ENCODE assay signal across 26 mouse cellular contexts in the genomic region with DNA sequence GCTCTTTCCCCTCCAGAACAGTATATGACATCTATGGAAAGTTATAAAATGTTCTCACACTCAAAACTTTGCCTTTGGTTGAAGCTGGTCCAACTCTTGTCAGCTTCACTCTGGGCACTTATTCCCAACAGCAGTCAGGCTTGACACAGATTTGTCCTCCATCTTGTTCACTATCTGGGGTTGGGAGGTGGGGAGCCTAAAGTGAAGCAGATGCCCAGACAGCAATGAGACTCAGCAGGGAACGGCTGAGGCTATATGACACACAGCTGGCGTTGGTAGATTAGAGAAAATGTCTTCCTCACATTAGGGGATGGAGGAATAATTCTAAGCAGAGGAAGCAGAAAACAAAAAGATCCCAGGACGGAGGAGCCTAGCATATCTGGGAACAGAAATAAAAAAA.
DNase-seq lines count a peak whose midpoint lies in the region; ATAC-seq and TF ChIP-seq lines count a peak whose summit lies in the region.
"Had no signal": no experiment of that assay in that cellular context is flagged by ENCODE, and none has a peak within 500 bp of the region (broad histone marks: within the 10 kb centered on the region; RNA-seq: fewer than 3 reads in every experiment).

No protein-coding gene starts in this region.

- no peak overlapping the region for H3K4me3 ChIP-seq in lung, embryonic 14.5 days (ENCODE audit: low read depth, low read length)
- no peak overlapping the region for H3K4me3 ChIP-seq in lung, embryonic 16.5 days (ENCODE audit: low read length)
- no peak overlapping the region for H3K4me3 ChIP-seq in neural tube, embryonic 13.5 days
- no peak overlapping the region for H3K4me3 ChIP-seq in neural tube, embryonic 15.5 days (replicated peaks)
- H3K4me3 ChIP-seq: embryonic facial prominence, embryonic 13.5 days; embryonic facial prominence, embryonic 15.5 days; erythroblast, embryonic 14.5 days; forebrain, embryonic 10.5 days; forebrain, embryonic 12.5 days had no signal

- H3K4me1 ChIP-seq in lung, embryonic 14.5 days (ENCODE audit: insufficient read depth), result 0 out of 2 replicates have a peak, but pooled peaks cover 5% of the 10 kb centered on the region
- 0 out of 2 replicates have a peak, but pooled peaks cover 3% of the 10 kb centered on the region for H3K4me1 ChIP-seq in lung, embryonic 16.5 days (replicated peaks; ENCODE audit: control insufficient read depth, insufficient read depth, low read length)
- peaks cover 36% of the 10 kb centered on the region for H3K4me1 ChIP-seq in neural tube, embryonic 13.5 days (replicated peaks)
- 0 out of 2 replicates have a peak, but pooled peaks cover 2% of the 10 kb centered on the region for H3K4me1 ChIP-seq in neural tube, embryonic 15.5 days

- no peak overlapping the region for H3K9ac ChIP-seq in lung, embryonic 14.5 days
- no peak overlapping the region for H3K9ac ChIP-seq in lung, embryonic 16.5 days (ENCODE audit: low read length)
- no peak overlapping the region for H3K9ac ChIP-seq in neural tube, embryonic 13.5 days
- no peak overlapping the region for H3K9ac ChIP-seq in neural tube, embryonic 15.5 days (replicated peaks)
- H3K9ac ChIP-seq: embryonic facial prominence, embryonic 13.5 days; embryonic facial prominence, embryonic 15.5 days; forebrain, embryonic 12.5 days had no signal

- H3K27ac ChIP-seq in lung, embryonic 14.5 days (ENCODE audit: low read depth), result no peak overlapping the region
- H3K27ac ChIP-seq in lung, embryonic 16.5 days (ENCODE audit: low read length), result no peak overlapping the region
- H3K27ac ChIP-seq in neural tube, embryonic 13.5 days (replicated peaks), result peak overlapping the region; percentile 33; the same call in 1 of the 2 replicates
- no peak overlapping the region for H3K27ac ChIP-seq in neural tube, embryonic 15.5 days (replicated peaks)
- H3K27ac ChIP-seq: embryonic facial prominence, embryonic 13.5 days; embryonic facial prominence, embryonic 15.5 days; forebrain, embryonic 10.5 days; forebrain, embryonic 12.5 days had no signal

- DNase-seq in lung, embryonic 14.5 days, result peak; percentile 79
- DNase-seq in lung, postnatal 4 days, result no peak
- DNase-seq in lung, postnatal 36 days, result no peak
- DNase-seq: adrenal gland, adult 2 months; adrenal gland, postnatal 10 days; adrenal gland, postnatal 25 days; B cell, adult 2 months; cerebellum, adult 11 months; cerebellum, adult 18-20 months; cerebellum, adult 8-10 months; cerebellum, adult 9-11 months; cerebellum, postnatal 14 days; cerebellum, postnatal 36 days; embryo, embryonic 11 days had no signal

- no peaks in the 10 kb centered on the region for H3K36me3 ChIP-seq in lung, embryonic 14.5 days (ENCODE audit: insufficient read depth)
- no peaks in the 10 kb centered on the region for H3K36me3 ChIP-seq in lung, embryonic 16.5 days (ENCODE audit: control insufficient read depth, insufficient read depth, low read length)
- H3K36me3 ChIP-seq in neural tube, embryonic 13.5 days, result no peaks in the 10 kb centered on the region
- H3K36me3 ChIP-seq in neural tube, embryonic 15.5 days, result no peaks in the 10 kb centered on the region
- H3K36me3 ChIP-seq: embryonic facial prominence, embryonic 13.5 days; embryonic facial prominence, embryonic 15.5 days; forebrain, embryonic 10.5 days; forebrain, embryonic 12.5 days; G1E had no signal

- H3K27me3 ChIP-seq in lung, embryonic 14.5 days (ENCODE audit: insufficient read depth, low read length), result no peaks in the 10 kb centered on the region; the same call in 1 of the 2 replicates
- H3K27me3 ChIP-seq in lung, embryonic 16.5 days (ENCODE audit: control insufficient read depth, insufficient read depth, low read depth, low read length), result no peaks in the 10 kb centered on the region
- H3K27me3 ChIP-seq in neural tube, embryonic 13.5 days, result no peaks in the 10 kb centered on the region
- no peaks in the 10 kb centered on the region for H3K27me3 ChIP-seq in neural tube, embryonic 15.5 days (replicated peaks)
- H3K27me3 ChIP-seq: embryonic facial prominence, embryonic 13.5 days; embryonic facial prominence, embryonic 15.5 days; forebrain, embryonic 12.5 days had no signal

- 36% methylated on average over 3 of the region's 3 CpGs for WGBS in lung, embryonic 14.5 days
- WGBS in lung, embryonic 16.5 days, result 51% methylated on average over 3 of the region's 3 CpGs
- 61% methylated on average over 3 of the region's 3 CpGs for WGBS in neural tube, embryonic 13.5 days
- 47% methylated on average over 3 of the region's 3 CpGs for WGBS in neural tube, embryonic 15.5 days

- no peak for TF ChIP-seq CTCF in lung, embryonic 14.5 days (IDR thresholded peaks at IDR 0.05; ENCODE audit: low read depth)

- no peaks in the 10 kb centered on the region for H3K9me3 ChIP-seq in lung, embryonic 14.5 days (ENCODE audit: low read depth, low read length)
- H3K9me3 ChIP-seq in lung, embryonic 16.5 days (ENCODE audit: control insufficient read depth, low read length), result no peaks in the 10 kb centered on the region
- no peaks in the 10 kb centered on the region for H3K9me3 ChIP-seq in neural tube, embryonic 13.5 days
- H3K9me3 ChIP-seq in neural tube, embryonic 15.5 days (replicated peaks), result no peaks in the 10 kb centered on the region
- H3K9me3 ChIP-seq: embryonic facial prominence, embryonic 13.5 days; embryonic facial prominence, embryonic 15.5 days; forebrain, embryonic 10.5 days; forebrain, embryonic 12.5 days had no signal

- peak; percentile 86 for ATAC-seq in lung, embryonic 14.5 days (ENCODE audit: insufficient read depth)
- ATAC-seq in lung, embryonic 16.5 days (ENCODE audit: low read depth), result peak; percentile 86
- ATAC-seq in neural tube, embryonic 13.5 days (ENCODE audit: low read depth), result no peak
- ATAC-seq in neural tube, embryonic 15.5 days (ENCODE audit: low FRiP score), result no peak
- ATAC-seq: CD4-positive, CD25-positive, alpha-beta regulatory T cell, adult 4 months; forebrain, embryonic 14.5 days; forebrain, embryonic 16.5 days had no signal

- no peak overlapping the region for H3K4me2 ChIP-seq in lung, embryonic 14.5 days
- H3K4me2 ChIP-seq in lung, embryonic 16.5 days (ENCODE audit: low read depth, low read length), result no peak overlapping the region
- H3K4me2 ChIP-seq in neural tube, embryonic 13.5 days, result no peak overlapping the region
- H3K4me2 ChIP-seq in neural tube, embryonic 15.5 days, result no peak overlapping the region
- H3K4me2 ChIP-seq: embryonic facial prominence, embryonic 13.5 days; embryonic facial prominence, embryonic 15.5 days; forebrain, embryonic 12.5 days had no signal

Comparison
In these comparisons a context has a peak if more than half of its experiments do, and no peak if none do; other contexts are left out.
1. ATAC-seq: peak in lung, embryonic 14.5 days (single experiment) and lung, embryonic 16.5 days (single experiment); none in neural tube, embryonic 13.5 days (single experiment) and neural tube, embryonic 15.5 days (single experiment).